Mouse (Mus musculus) embryonic fibroblast, embryonic 13.5 days (primary cell): Measurements from ENCODE around the gene Pard3b.

ENCODE experiments used
- CTCF ChIP-seq: IDR thresholded peaks from 2 replicates; pipeline ENCODE4 v1.5.1; 2011; ENCODE audit warnings: mild to moderate bottlenecking, control low read depth, low read length, moderate library complexity, borderline replicate concordance; ENCODE audit not compliant: insufficient read depth
- POLR2A ChIP-seq: IDR thresholded peaks from 2 replicates; pipeline ENCODE4 v1.6.1; 2011; ENCODE audit warnings: low read depth, mild to moderate bottlenecking, control low read depth, low read length, moderate library complexity

- TF ChIP-seq CTCF (no peak), POLR2A (no peak)
Measured at GRCm38 (mm10) chr1:62522761-62523160, 884.1 kb downstream of the Pard3b start.
